Mouse (Mus musculus) heart, embryonic 11.5 days (tissue): ENCODE data around the gene Pop5. TPM values are rescaled to one million over a fixed set of nuclear protein-coding genes. Genes with fewer than 3 reads are reported as not detected.

ENCODE experiments used
- ATAC-seq: fragments of 200-750 bp; cut with Nextera tagmentation; replicated peaks from 2 replicates; pipeline ENCODE4 v1.8.0; 2017; ENCODE audit warnings: moderate library complexity; ENCODE audit not compliant: insufficient number of reproducible peaks, low FRiP score, low TSS enrichment
- H3K27ac ChIP-seq: fragments of 300-500 bp; sonication (generic); 2 replicates; pipeline ENCODE4 v1.5.1; 2014; ENCODE audit warnings: mild to moderate bottlenecking, low read depth, low read length
- H3K27me3 ChIP-seq: fragments of 300-500 bp; sonication (generic); 2 replicates; pipeline ENCODE4 v1.6.1; 2014; ENCODE audit warnings: mild to moderate bottlenecking, low read length, mixed read lengths; ENCODE audit not compliant: control insufficient read depth, insufficient read depth
- H3K36me3 ChIP-seq: fragments of 300-500 bp; sonication (generic); 2 replicates; pipeline ENCODE4 v1.6.1; 2014; ENCODE audit warnings: mild to moderate bottlenecking, low read length, moderate library complexity, mixed read lengths; ENCODE audit not compliant: control insufficient read depth, insufficient read depth
- H3K4me1 ChIP-seq: fragments of 300-500 bp; sonication (generic); 2 replicates; pipeline ENCODE4 v1.6.1; 2014; ENCODE audit warnings: low read length; ENCODE audit not compliant: control insufficient read depth, insufficient read depth
- H3K4me2 ChIP-seq: fragments of 300-500 bp; sonication (generic); 2 replicates; pipeline ENCODE4 v1.6.1; 2014; ENCODE audit warnings: mild to moderate bottlenecking, moderate library complexity
- H3K4me3 ChIP-seq: fragments of 300-500 bp; sonication (generic); 2 replicates; pipeline ENCODE4 v1.5.1; 2014; ENCODE audit warnings: low read depth, low read length
- H3K9ac ChIP-seq: fragments of 300-500 bp; sonication (generic); 2 replicates; pipeline ENCODE4 v1.6.1; 2014; ENCODE audit warnings: mild to moderate bottlenecking, low read depth, low read length, moderate library complexity
- H3K9me3 ChIP-seq: fragments of 300-500 bp; sonication (generic); replicated peaks from 2 replicates; pipeline ENCODE4 v1.6.1; 2016; ENCODE audit warnings: low read length; ENCODE audit not compliant: control insufficient read depth
- WGBS: fragments of 180-500 bp; shearing (Covaris S2); extraction: QIAGEN DNeasy Blood & Tissue Kit; methylation state at CpG from one replicate; pipeline ENCODE4 v1.1.7; 2014; ENCODE audit not compliant: insufficient replicate concordance; 5-methylcytosine and 5-hydroxymethylcytosine counted together
- polyA plus RNA-seq: library from polyadenylated mRNA; unstranded; fragments of >200 nt; fragmentation: Nextera tagmentation; extraction: Ambion mirVana; gene quantifications from 2 replicates; pipeline ENCODE4 v1.2.1, GENCODE M21; 2014

The Pop5 gene
- polyA plus RNA-seq, 1 experiment from 2014 or later, result 90.6 TPM

- peaks cover 62% of the 10 kb centered on the region for H3K27me3 ChIP-seq
- H3K4me1 ChIP-seq, result peaks cover 15% of the 10 kb centered on the region
- ATAC-seq, result no peak
- under 1% methylated on average over 29 of the region's 34 CpGs for WGBS
- H3K4me2 ChIP-seq, result peak overlapping the region; percentile 85
- H3K9me3 ChIP-seq, result no peaks in the 10 kb centered on the region
- H3K36me3 ChIP-seq, result no peaks in the 10 kb centered on the region
- H3K9ac ChIP-seq, result no peak overlapping the region
- H3K4me3 ChIP-seq, result peak overlapping the region; percentile 59
- no peak overlapping the region for H3K27ac ChIP-seq
Observed at GRCm38 (mm10) chr5:115193226-115193625, 42.4 kb upstream of the Pop5 start.

GRCm38 (mm10) chr5:115193669-115194625, 41.7 kb upstream of the Pop5 start, which contains the start of gene Cabp1:
Cabp1 (minus strand) TSS chr5:115194381.
- ATAC-seq, result no peak; the same call in 1 of the 2 replicates
- H3K9ac ChIP-seq, result 0 out of 2 replicates have a peak within 1 kb of the TSS, but pooled peaks have one; percentile 0
- under 1% methylated on average over 97 of the region's 116 CpGs for WGBS
- H3K27me3 ChIP-seq, result peaks cover 62% of the 10 kb centered on the region
- H3K27ac ChIP-seq, result no peak within 1 kb of the TSS
- peak within 1 kb of the TSS; percentile 85 for H3K4me2 ChIP-seq
- no peaks in the 10 kb centered on the region for H3K9me3 ChIP-seq
- H3K4me1 ChIP-seq, result peaks cover 15% of the 10 kb centered on the region
- peak within 1 kb of the TSS; percentile 59 for H3K4me3 ChIP-seq
- no peaks in the 10 kb centered on the region for H3K36me3 ChIP-seq

DNA sequence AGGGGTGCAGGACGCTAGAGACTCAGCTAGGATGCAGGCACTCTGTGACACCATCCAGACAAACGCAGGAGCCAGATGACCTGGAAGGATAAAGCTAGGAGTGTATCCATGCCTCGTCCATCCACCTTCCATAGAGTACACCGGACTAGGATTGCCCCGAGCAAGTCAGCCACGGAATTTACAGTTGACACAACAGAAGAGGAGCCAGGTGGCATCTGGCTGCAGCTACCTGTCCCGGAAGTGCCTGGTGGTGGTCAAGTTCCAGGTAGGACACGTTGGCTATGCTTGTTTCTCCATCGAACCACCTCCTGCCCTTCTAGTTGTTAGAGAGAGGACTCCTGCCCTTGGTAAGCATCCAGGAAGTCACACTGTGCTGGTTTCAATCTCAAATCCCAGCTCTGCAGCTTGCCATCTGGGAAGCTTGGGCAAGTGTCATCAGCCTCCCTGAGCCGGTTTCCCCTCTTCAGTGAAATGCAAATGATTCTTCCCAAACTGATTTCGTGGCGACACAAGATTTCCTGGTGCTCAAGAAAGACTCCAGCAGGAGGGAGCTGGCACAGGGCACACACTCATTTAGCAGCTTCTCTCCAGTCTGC, 40.9 kb upstream of the Pop5 start:
- 4% methylated on average over 12 of the region's 12 CpGs for WGBS
- Histone ChIP-seq H3K4me2 (peak overlapping the region; percentile 85), H3K4me3 (peak overlapping the region; percentile 59), H3K4me1 (peaks cover 15% of the 10 kb centered on the region), H3K36me3 (no peaks in the 10 kb centered on the region), H3K27me3 (peaks cover 58% of the 10 kb centered on the region), H3K9ac (no peak overlapping the region), H3K27ac (no peak overlapping the region), H3K9me3 (no peaks in the 10 kb centered on the region)
- no peak for ATAC-seq

DNA sequence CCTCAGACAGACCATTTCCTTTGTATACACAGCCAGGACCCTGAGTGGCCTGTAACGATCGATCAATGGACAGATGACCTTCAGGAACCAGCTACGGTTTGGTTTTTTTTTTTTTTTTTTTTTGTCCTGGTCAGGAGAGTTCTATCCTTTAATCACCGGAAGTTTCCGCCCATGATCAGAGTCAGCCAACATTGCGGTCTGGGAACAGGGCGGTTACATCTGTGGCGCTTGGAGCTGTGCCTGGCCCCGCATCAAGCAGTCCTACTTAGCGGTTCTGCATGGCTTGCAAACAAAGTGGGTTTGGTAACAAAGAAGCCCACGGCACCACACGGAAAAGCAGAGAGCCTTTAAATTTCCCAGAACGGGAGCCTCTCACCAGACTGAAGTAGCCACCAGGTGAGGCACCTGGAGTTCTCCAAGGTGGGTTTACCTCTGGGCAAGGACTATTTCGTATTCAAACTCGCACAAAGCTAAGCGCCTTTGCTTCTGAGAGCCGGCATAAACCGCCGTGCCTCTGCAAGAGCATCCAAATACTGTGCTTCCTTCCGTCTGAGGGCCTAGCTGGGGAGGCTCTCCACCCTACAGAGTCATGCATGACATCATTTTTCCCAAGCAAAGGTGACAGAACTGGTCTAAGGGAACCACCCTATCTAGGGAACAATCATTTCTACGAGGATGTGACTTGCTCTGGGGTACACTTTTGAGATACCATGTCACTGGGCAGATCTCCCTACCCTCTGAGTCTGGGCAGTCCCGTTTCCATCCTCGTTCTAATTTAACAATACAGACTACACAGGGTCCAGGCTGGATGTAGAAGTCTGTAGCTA, 31.7 kb upstream of the Pop5 start:
- peak overlapping the region; percentile 56; the same call in 1 of the 2 replicates for H3K9ac ChIP-seq
- H3K4me3 ChIP-seq, result peak overlapping the region; percentile 36
- H3K36me3 ChIP-seq, result no peaks in the 10 kb centered on the region
- peaks cover 12% of the 10 kb centered on the region for H3K27me3 ChIP-seq
- H3K4me1 ChIP-seq, result peaks cover 10% of the 10 kb centered on the region
- H3K27ac ChIP-seq, result no peak overlapping the region
- ATAC-seq, result no peak
- peak overlapping the region; percentile 66 for H3K4me2 ChIP-seq
- H3K9me3 ChIP-seq, result no peaks in the 10 kb centered on the region
- WGBS, result 19% methylated on average over 23 of the region's 23 CpGs

DNA sequence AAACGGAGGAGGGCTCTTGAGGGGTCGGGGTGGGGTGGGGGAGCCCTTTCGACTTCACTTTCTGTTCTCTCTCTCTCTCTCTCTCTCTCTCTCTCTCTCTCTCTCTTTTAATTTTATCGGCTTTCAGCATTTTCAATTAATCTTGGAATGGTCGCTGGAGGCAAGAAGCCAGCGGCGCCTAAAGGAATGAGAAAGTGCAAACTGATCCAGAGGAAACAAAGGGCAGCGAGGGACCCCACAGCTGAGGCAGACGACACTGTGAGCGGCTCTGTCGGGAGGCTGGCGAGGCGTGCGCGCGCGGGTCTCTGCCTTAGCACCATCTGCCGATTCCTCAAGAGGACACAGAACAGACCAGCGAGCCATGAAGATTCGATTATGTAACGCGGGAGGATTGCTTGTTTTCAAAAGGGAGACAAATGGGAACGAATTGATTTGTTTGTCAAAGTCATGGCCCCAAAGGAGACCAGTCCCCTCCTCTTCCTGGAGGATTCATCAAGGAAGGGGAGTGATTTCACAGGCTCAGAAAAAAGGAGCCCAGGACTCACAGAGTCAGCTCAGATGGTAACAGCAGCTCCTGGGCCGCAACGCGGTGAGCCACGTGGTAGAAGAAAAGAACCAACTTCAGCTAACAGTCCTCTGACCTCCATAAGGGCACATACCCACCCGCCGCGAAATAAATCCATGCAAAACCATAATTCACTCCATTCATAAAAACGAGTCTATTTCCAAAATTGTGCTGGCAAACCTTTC, 30.9 kb upstream of the Pop5 start:
- peaks cover 12% of the 10 kb centered on the region for H3K27me3 ChIP-seq
- 5% methylated on average over 31 of the region's 31 CpGs for WGBS
- H3K4me3 ChIP-seq, result peak overlapping the region; percentile 36
- peak overlapping the region; percentile 56 for H3K9ac ChIP-seq
- H3K27ac ChIP-seq, result no peak overlapping the region
- no peak for ATAC-seq
- no peaks in the 10 kb centered on the region for H3K36me3 ChIP-seq
- H3K4me1 ChIP-seq, result peaks cover 10% of the 10 kb centered on the region
- no peaks in the 10 kb centered on the region for H3K9me3 ChIP-seq
- peak overlapping the region; percentile 66 for H3K4me2 ChIP-seq

- Histone ChIP-seq H3K27ac (no peak overlapping the region), H3K4me3 (no peak overlapping the region), H3K4me2 (no peak overlapping the region), H3K27me3 (peaks cover 12% of the 10 kb centered on the region), H3K9me3 (no peaks in the 10 kb centered on the region), H3K4me1 (peaks cover 14% of the 10 kb centered on the region), H3K36me3 (no peaks in the 10 kb centered on the region), H3K9ac (no peak overlapping the region)
- no peak for ATAC-seq
- 55% methylated on average over 5 of the region's 5 CpGs for WGBS
Observed at GRCm38 (mm10) chr5:115207244-115207643, 28.4 kb upstream of the Pop5 start.

DNA sequence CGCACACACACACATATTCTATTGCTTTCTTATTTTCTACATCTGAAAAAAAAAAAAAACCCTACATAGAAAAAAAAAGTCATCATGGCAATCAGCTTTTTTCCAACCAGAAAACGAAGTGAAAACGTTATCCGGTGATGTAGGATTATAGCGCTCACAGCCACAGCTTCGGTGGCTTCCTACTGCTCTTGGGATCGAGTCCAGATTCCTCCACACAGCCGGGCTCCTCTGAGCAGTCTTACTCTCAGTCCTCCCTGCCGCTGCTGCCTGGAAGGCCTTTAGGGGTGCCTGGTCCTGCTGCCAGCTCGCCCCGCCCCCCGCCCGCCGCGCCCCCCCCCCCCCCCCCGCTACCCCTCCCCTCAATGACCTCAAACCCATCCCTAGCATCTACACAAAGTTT, 27.7 kb upstream of the Pop5 start:
- ATAC-seq, result no peak
- peaks cover 12% of the 10 kb centered on the region for H3K27me3 ChIP-seq
- H3K4me2 ChIP-seq, result no peak overlapping the region
- H3K36me3 ChIP-seq, result no peaks in the 10 kb centered on the region
- peaks cover 14% of the 10 kb centered on the region for H3K4me1 ChIP-seq
- no peak overlapping the region for H3K27ac ChIP-seq
- H3K9me3 ChIP-seq, result no peaks in the 10 kb centered on the region
- no peak overlapping the region for H3K4me3 ChIP-seq
- WGBS, result 16% methylated on average over 10 of the region's 16 CpGs
- no peak overlapping the region for H3K9ac ChIP-seq

GRCm38 (mm10) chr5:115208601-115209000, 27.0 kb upstream of the Pop5 start:
- Histone ChIP-seq H3K4me1 (peaks cover 14% of the 10 kb centered on the region), H3K4me2 (no peak overlapping the region), H3K27me3 (peaks cover 12% of the 10 kb centered on the region), H3K4me3 (no peak overlapping the region), H3K9ac (no peak overlapping the region), H3K36me3 (no peaks in the 10 kb centered on the region), H3K9me3 (no peaks in the 10 kb centered on the region), H3K27ac (no peak overlapping the region)
- ATAC-seq, result no peak
- 46% methylated on average over 5 of the region's 5 CpGs for WGBS
